Mouse (Mus musculus) neural tube, embryonic 10.5 days (tissue): Measurements from ENCODE around the gene Stim1.

Experiments
- DNase-seq: peaks from one replicate; pipeline ENCODE4 v3.0.0-alpha.2; 2017; ENCODE audit warnings: low spot score; ENCODE audit errors: extremely low spot score

The Stim1 gene

GRCm38 (mm10) chr7:102267601-102268394, at the start of gene Stim1:
TSS of gene Stim1 (plus strand) at chr7:102267806.
- peak; percentile 68 for DNase-seq

- DNase-seq: no peak
Observed at GRCm38 (mm10) chr7:102221899-102222298, 45.7 kb upstream of the Stim1 start.

- peak; percentile 62 for DNase-seq
Observed at GRCm38 (mm10) chr7:102222336-102222735, 45.3 kb upstream of the Stim1 start.

- DNase-seq: peak; percentile 69
Observed at GRCm38 (mm10) chr7:102222830-102223556, 44.6 kb upstream of the Stim1 start.

- no peak for DNase-seq
Observed at GRCm38 (mm10) chr7:102223883-102224738, 43.5 kb upstream of the Stim1 start.

GRCm38 (mm10) chr7:102226051-102226450, 41.6 kb upstream of the Stim1 start:
- DNase-seq: no peak

GRCm38 (mm10) chr7:102228049-102228670, 39.4 kb upstream of the Stim1 start:
- no peak for DNase-seq

- no peak for DNase-seq
Observed at GRCm38 (mm10) chr7:102229814-102230213, 37.8 kb upstream of the Stim1 start.

- DNase-seq: no peak
Observed at GRCm38 (mm10) chr7:102233059-102233458, 34.5 kb upstream of the Stim1 start.

- no peak for DNase-seq
Observed at GRCm38 (mm10) chr7:102238686-102239286, 28.8 kb upstream of the Stim1 start.

- DNase-seq: no peak
Observed at GRCm38 (mm10) chr7:102239591-102239990, 28.0 kb upstream of the Stim1 start.

- DNase-seq: no peak
Observed at GRCm38 (mm10) chr7:102242371-102242770, 25.2 kb upstream of the Stim1 start.

- no peak for DNase-seq
Observed at GRCm38 (mm10) chr7:102242917-102243316, 24.7 kb upstream of the Stim1 start.

- no peak for DNase-seq
Observed at GRCm38 (mm10) chr7:102243870-102244269, 23.7 kb upstream of the Stim1 start.

GRCm38 (mm10) chr7:102244782-102245535, 22.6 kb upstream of the Stim1 start:
- no peak for DNase-seq

- DNase-seq: no peak
Observed at GRCm38 (mm10) chr7:102245775-102246174, 21.8 kb upstream of the Stim1 start.

- no peak for DNase-seq
Observed at GRCm38 (mm10) chr7:102246265-102246664, 21.3 kb upstream of the Stim1 start.

- DNase-seq: no peak
Observed at GRCm38 (mm10) chr7:102246956-102247797, 20.4 kb upstream of the Stim1 start.
